Mouse (Mus musculus): ENCODE results near the gene Nup43. TPM values are rescaled to one million over a fixed set of nuclear protein-coding genes. Genes with fewer than 3 reads are reported as not detected.

Nup43 gene
- polyA plus RNA-seq, 1 experiment from 2014 or later: 58.4 TPM

DNA sequence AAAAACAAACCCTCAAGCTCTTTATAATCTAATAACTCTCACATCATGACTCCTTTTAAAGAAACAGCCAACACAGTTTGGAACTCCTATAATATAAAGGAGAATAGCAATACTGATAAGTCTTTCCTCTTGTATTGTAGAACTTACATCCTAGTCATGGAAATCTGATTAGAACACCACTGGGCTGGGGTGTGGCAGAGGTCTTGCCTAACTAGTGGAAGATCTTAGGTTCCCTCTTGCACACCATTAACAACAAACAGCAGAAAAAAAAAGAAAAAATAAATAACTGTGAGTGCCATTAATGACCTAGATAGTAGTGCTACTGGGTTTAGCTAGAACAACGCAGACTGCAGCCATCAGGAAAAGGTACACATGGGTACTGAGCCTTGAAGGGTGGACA lies 2.4 kb upstream of the Nup43 start:
- 93% methylated on average over 1 of the region's 1 CpGs for WGBS
- Histone ChIP-seq H3K27ac (ENCODE audit: low read depth) (no peak overlapping the region), H3K4me2 (ENCODE audit: low read length) (no peak overlapping the region), H3K4me3 (ENCODE audit: low read depth, low read length) (no peak overlapping the region), H3K27me3 (replicated peaks; ENCODE audit: control insufficient read depth, insufficient read depth, low read length) (no peaks in the 10 kb centered on the region), H3K4me1 (replicated peaks; ENCODE audit: control insufficient read depth, insufficient read depth, low read length) (peaks cover 19% of the 10 kb centered on the region), H3K9ac (ENCODE audit: low read length) (no peak overlapping the region), H3K36me3 (ENCODE audit: control insufficient read depth, insufficient read depth, low read length) (peaks cover 7% of the 10 kb centered on the region), H3K9me3 (ENCODE audit: control insufficient read depth, low read length) (no peaks in the 10 kb centered on the region)
- no peak for DNase-seq (ENCODE audit: low spot score)
- ATAC-seq (replicated peaks; ENCODE audit: low FRiP score, low TSS enrichment, low read depth): no peak

DNA sequence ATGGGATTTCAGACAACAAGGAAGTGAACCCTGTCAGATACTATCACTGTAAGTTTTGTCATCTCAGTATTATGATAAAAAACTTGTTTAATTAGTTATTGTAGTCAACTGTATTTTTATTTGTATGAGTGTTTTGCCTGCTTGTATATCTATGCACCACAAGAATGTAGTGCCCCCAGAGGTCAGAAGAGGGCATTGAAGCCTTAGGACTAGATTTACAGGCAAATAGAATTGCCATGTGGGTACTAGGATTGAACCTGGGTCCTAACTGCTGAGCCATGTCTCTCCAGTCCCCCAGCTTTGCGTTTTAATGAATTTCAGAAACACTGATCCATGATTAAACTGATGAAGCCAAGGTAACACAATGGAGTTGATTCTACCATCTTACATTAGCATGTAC lies 6.4 kb downstream of the Nup43 start:
- H3K36me3 ChIP-seq (ENCODE audit: control insufficient read depth, insufficient read depth, low read length): peaks cover 83% of the 10 kb centered on the region
- H3K4me3 ChIP-seq (ENCODE audit: low read depth, low read length): no peak overlapping the region
- H3K4me2 ChIP-seq (ENCODE audit: low read length): no peak overlapping the region
- H3K27me3 ChIP-seq (replicated peaks; ENCODE audit: control insufficient read depth, insufficient read depth, low read length): no peaks in the 10 kb centered on the region
- H3K27ac ChIP-seq (ENCODE audit: low read depth): no peak overlapping the region
- 67% methylated on average over 1 of the region's 1 CpGs for WGBS
- no peak overlapping the region for H3K9ac ChIP-seq (ENCODE audit: low read length)
- H3K9me3 ChIP-seq (ENCODE audit: control insufficient read depth, low read length): no peaks in the 10 kb centered on the region
- DNase-seq (ENCODE audit: low spot score) (no peak), ATAC-seq (replicated peaks; ENCODE audit: low FRiP score, low TSS enrichment, low read depth) (no peak)
- no peaks in the 10 kb centered on the region for H3K4me1 ChIP-seq (replicated peaks; ENCODE audit: control insufficient read depth, insufficient read depth, low read length)

DNA sequence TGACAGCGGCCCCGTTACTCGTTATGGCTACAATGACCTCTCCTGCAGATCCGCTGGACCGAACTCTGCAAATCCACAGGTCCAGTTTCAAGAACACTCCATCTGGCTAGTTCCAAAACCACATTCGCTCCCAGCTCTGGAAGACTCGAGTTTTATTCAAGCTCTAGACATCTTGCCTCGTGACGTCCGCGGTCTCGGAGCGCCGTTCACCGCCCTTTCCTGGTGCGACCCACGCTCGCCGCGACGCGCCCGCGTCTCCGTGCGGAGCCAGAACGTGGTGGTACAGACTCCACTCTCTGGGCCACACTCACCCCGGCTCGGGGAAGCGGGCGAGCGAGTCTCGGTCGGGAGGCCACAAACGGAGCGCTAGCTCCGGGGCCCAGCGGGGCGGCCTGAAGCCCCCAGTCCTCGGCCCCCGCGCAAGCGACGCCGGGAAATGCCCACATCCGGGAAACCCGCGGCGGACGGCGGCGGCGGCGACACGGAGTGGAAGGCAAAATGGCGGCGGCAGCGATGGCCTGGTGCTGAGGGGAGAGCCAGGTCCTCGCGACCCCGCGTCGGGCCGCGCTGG lies 13.5 kb downstream of the Nup43 start, which contains the start of the genes Pcmt1 and Lats1:
Gene Pcmt1, minus strand, starts transcription at position 406 of the 571 bp plus-strand sequence.
Gene Lats1, plus strand, starts transcription at position 484 of the 571 bp plus-strand sequence.
- Histone ChIP-seq H3K4me2 (ENCODE audit: low read length) (peak within 1 kb of the TSS; percentile 64), H3K9me3 (ENCODE audit: control insufficient read depth, low read length) (no peaks in the 10 kb centered on the region), H3K4me1 (replicated peaks; ENCODE audit: control insufficient read depth, insufficient read depth, low read length) (peaks cover 25% of the 10 kb centered on the region), H3K36me3 (ENCODE audit: control insufficient read depth, insufficient read depth, low read length) (peaks cover 35% of the 10 kb centered on the region), H3K9ac (ENCODE audit: low read length) (peak within 1 kb of the TSS; percentile 99), H3K27ac (ENCODE audit: low read depth) (peak within 1 kb of the TSS; percentile 98), H3K27me3 (replicated peaks; ENCODE audit: control insufficient read depth, insufficient read depth, low read length) (no peaks in the 10 kb centered on the region), H3K4me3 (ENCODE audit: low read depth, low read length) (peak within 1 kb of the TSS; percentile 85)
- peak; percentile 85 for ATAC-seq (replicated peaks; ENCODE audit: low FRiP score, low TSS enrichment, low read depth)
- under 1% methylated on average over 61 of the region's 65 CpGs for WGBS
- peak; percentile 95 for DNase-seq (ENCODE audit: low spot score)

DNA sequence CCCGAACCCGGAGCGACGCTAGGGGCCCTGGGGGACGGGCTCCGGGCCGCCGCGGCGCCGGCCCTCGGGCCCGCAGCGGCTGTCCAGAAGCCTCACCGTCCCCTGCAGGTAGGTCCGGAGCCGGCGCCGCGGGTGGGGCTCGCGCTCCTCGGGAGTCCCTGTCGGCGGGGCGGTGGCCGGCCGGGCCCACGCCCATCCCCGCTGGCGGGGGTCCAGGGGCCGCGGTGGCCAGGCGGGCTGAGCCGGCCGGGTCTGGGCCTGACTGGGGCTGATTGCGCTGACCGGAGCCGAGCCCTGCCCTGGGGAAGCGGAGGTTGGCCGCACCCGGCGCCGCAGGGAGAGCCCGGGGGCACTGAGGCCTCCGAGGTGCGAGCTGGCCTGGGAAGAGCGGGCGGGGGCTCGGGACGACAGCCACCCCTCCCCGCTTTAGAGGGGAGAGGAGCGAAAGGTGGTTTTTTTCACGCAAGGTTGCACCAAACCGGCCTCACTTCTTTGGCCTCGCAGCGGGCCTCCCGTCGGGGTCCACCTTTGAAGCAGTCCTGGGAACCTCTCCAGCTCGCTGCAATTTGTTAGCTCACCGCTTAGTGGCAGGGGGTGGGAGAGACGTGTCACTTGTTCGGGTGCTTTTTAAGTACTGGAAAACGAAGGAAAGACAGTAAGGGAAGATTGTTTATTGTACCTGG lies 14.2 kb downstream of the Nup43 start:
- Histone ChIP-seq H3K4me2 (ENCODE audit: low read length) (peak overlapping the region; percentile 64), H3K4me3 (ENCODE audit: low read depth, low read length) (peak overlapping the region; percentile 85), H3K9me3 (ENCODE audit: control insufficient read depth, low read length) (no peaks in the 10 kb centered on the region), H3K27ac (ENCODE audit: low read depth) (peak overlapping the region; percentile 98), H3K9ac (ENCODE audit: low read length) (peak overlapping the region; percentile 99), H3K4me1 (replicated peaks; ENCODE audit: control insufficient read depth, insufficient read depth, low read length) (peaks cover 25% of the 10 kb centered on the region), H3K36me3 (ENCODE audit: control insufficient read depth, insufficient read depth, low read length) (peaks cover 29% of the 10 kb centered on the region), H3K27me3 (replicated peaks; ENCODE audit: control insufficient read depth, insufficient read depth, low read length) (no peaks in the 10 kb centered on the region)
- DNase-seq (ENCODE audit: low spot score) (peak; percentile 88), ATAC-seq (replicated peaks; ENCODE audit: low FRiP score, low TSS enrichment, low read depth) (peak; percentile 87)
- WGBS: under 1% methylated on average over 64 of the region's 64 CpGs

DNA sequence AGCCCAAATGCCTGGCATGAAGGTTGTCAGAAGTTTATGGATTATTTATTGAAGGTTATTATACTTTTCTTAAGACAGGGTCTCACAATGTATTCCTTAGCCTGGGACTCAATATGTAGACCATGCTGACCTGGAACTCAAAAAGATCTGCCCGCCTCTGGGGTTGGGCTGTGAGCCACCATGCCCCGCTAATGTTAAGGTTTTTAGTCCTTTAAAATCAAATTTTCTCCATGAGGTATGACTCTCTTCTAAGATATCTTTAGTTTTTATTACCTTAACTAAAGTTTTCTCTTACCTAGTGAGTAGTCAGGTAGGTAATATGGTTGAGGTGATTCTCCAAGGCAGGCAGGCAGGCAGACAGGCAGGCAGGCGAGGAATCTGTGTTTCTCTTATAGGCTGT lies 14.9 kb downstream of the Nup43 start:
- DNase-seq (ENCODE audit: low spot score): no peak
- Histone ChIP-seq H3K4me1 (replicated peaks; ENCODE audit: control insufficient read depth, insufficient read depth, low read length) (peaks cover 25% of the 10 kb centered on the region), H3K9ac (ENCODE audit: low read length) (peak overlapping the region; percentile 99), H3K27ac (ENCODE audit: low read depth) (peak overlapping the region; percentile 98; the same call in 1 of the 2 replicates), H3K9me3 (ENCODE audit: control insufficient read depth, low read length) (no peaks in the 10 kb centered on the region), H3K27me3 (replicated peaks; ENCODE audit: control insufficient read depth, insufficient read depth, low read length) (no peaks in the 10 kb centered on the region), H3K36me3 (ENCODE audit: control insufficient read depth, insufficient read depth, low read length) (peaks cover 21% of the 10 kb centered on the region), H3K4me2 (ENCODE audit: low read length) (peak overlapping the region; percentile 64), H3K4me3 (ENCODE audit: low read depth, low read length) (peak overlapping the region; percentile 85)
- no peak for ATAC-seq (replicated peaks; ENCODE audit: low FRiP score, low TSS enrichment, low read depth)
- 46% methylated on average over 3 of the region's 3 CpGs for WGBS

DNA sequence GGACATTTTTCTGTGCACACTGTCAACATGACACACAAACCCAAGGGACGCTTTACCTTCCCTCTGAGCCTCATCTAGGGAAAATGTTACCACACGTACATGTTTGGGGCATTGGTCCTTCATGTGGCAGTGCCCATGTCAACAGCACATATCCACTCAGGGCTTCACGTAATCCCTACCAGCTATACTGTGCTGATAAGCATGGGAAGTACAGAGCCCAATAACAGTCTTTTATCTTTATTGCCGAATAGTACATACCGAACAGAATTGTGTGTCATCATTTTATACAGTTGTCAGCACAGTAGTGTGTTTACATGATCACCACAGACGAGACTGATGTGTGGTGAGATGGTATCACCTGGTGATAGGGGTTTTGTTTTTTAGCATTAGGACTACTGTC lies 19.6 kb downstream of the Nup43 start:
- H3K27ac ChIP-seq (ENCODE audit: low read depth): no peak overlapping the region
- WGBS: 80% methylated on average over 6 of the region's 6 CpGs
- no peaks in the 10 kb centered on the region for H3K27me3 ChIP-seq (replicated peaks; ENCODE audit: control insufficient read depth, insufficient read depth, low read length)
- H3K36me3 ChIP-seq (ENCODE audit: control insufficient read depth, insufficient read depth, low read length): peaks cover 9% of the 10 kb centered on the region
- peaks cover 14% of the 10 kb centered on the region for H3K4me1 ChIP-seq (replicated peaks; ENCODE audit: control insufficient read depth, insufficient read depth, low read length)
- H3K4me3 ChIP-seq (ENCODE audit: low read depth, low read length): no peak overlapping the region
- no peak overlapping the region for H3K9ac ChIP-seq (ENCODE audit: low read length)
- no peak for DNase-seq (ENCODE audit: low spot score)
- ATAC-seq (replicated peaks; ENCODE audit: low FRiP score, low TSS enrichment, low read depth): no peak
- no peak overlapping the region for H3K4me2 ChIP-seq (ENCODE audit: low read length)
- H3K9me3 ChIP-seq (ENCODE audit: control insufficient read depth, low read length): no peaks in the 10 kb centered on the region

DNA sequence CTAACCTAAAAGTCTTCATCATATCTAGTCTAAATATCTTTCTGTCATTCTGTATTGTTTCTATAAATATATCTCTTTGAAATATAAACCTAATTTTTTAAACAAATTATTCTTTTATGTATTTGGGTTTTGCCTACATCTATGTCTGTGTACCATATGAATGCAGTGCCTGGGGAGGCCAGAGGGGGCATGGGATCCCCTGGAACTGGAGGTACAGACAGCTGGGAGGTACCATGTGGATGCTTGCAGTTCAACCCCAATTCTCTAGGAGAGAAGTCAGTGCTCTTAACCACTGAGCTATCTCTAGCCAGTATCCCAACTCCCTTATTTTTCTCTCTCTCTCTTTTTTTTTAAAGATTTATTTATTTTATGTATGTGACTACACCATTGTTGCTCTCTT lies 28.0 kb downstream of the Nup43 start:
- Histone ChIP-seq H3K4me3 (ENCODE audit: low read depth, low read length) (no peak overlapping the region), H3K36me3 (ENCODE audit: control insufficient read depth, insufficient read depth, low read length) (peaks cover 88% of the 10 kb centered on the region), H3K27ac (ENCODE audit: low read depth) (no peak overlapping the region), H3K4me1 (replicated peaks; ENCODE audit: control insufficient read depth, insufficient read depth, low read length) (no peaks in the 10 kb centered on the region), H3K27me3 (replicated peaks; ENCODE audit: control insufficient read depth, insufficient read depth, low read length) (no peaks in the 10 kb centered on the region), H3K9ac (ENCODE audit: low read length) (no peak overlapping the region), H3K4me2 (ENCODE audit: low read length) (no peak overlapping the region), H3K9me3 (ENCODE audit: control insufficient read depth, low read length) (no peaks in the 10 kb centered on the region)
- no peak for ATAC-seq (replicated peaks; ENCODE audit: low FRiP score, low TSS enrichment, low read depth)
- DNase-seq (ENCODE audit: low spot score): no peak

DNA sequence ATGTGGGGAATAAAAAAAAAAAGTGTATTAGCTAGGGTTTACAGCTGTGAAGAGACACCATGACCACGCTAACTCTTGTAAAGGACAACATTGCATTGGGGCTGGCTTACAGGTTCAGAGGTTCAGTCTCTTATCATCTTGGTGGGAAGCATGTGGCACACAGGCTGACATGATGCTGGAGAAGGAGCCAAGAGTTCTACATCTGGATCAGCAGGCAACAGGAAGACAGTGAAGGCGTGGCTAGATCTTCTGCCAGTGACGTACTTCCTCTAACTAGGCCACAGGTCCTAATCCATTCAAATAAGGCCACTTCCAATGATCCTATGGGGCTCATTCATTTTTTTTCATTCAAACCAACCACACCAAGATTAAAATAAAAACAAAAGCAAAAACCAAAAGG lies 32.8 kb downstream of the Nup43 start:
- 89% methylated on average over 3 of the region's 3 CpGs for WGBS
- ATAC-seq (replicated peaks; ENCODE audit: low FRiP score, low TSS enrichment, low read depth) (no peak), DNase-seq (ENCODE audit: low spot score) (no peak)
- Histone ChIP-seq H3K9ac (ENCODE audit: low read length) (no peak overlapping the region), H3K27me3 (replicated peaks; ENCODE audit: control insufficient read depth, insufficient read depth, low read length) (no peaks in the 10 kb centered on the region), H3K4me1 (replicated peaks; ENCODE audit: control insufficient read depth, insufficient read depth, low read length) (no peaks in the 10 kb centered on the region), H3K36me3 (ENCODE audit: control insufficient read depth, insufficient read depth, low read length) (peaks cover 95% of the 10 kb centered on the region), H3K4me3 (ENCODE audit: low read depth, low read length) (no peak overlapping the region), H3K9me3 (ENCODE audit: control insufficient read depth, low read length) (no peaks in the 10 kb centered on the region), H3K4me2 (ENCODE audit: low read length) (no peak overlapping the region), H3K27ac (ENCODE audit: low read depth) (no peak overlapping the region)

DNA sequence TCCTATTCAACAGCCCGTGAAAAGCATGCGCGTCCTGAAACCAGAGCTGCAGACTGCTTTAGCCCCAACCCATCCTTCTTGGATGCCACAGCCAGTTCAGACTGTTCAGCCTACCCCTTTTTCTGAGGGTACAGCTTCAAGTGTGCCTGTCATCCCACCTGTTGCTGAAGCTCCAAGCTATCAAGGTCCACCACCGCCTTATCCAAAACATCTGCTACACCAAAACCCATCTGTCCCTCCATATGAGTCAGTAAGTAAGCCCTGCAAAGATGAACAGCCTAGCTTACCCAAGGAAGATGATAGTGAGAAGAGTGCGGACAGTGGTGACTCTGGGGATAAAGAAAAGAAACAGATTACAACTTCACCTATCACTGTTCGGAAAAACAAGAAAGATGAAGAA lies 35.3 kb downstream of the Nup43 start:
- H3K4me1 ChIP-seq (replicated peaks; ENCODE audit: control insufficient read depth, insufficient read depth, low read length): no peaks in the 10 kb centered on the region
- H3K27ac ChIP-seq (ENCODE audit: low read depth): no peak overlapping the region
- H3K4me3 ChIP-seq (ENCODE audit: low read depth, low read length): no peak overlapping the region
- no peaks in the 10 kb centered on the region for H3K9me3 ChIP-seq (ENCODE audit: control insufficient read depth, low read length)
- WGBS: 96% methylated on average over 6 of the region's 6 CpGs
- DNase-seq (ENCODE audit: low spot score) (no peak), ATAC-seq (replicated peaks; ENCODE audit: low FRiP score, low TSS enrichment, low read depth) (no peak)
- no peak overlapping the region for H3K4me2 ChIP-seq (ENCODE audit: low read length)
- H3K27me3 ChIP-seq (replicated peaks; ENCODE audit: control insufficient read depth, insufficient read depth, low read length): no peaks in the 10 kb centered on the region
- no peak overlapping the region for H3K9ac ChIP-seq (ENCODE audit: low read length)
- peaks cover 93% of the 10 kb centered on the region for H3K36me3 ChIP-seq (ENCODE audit: control insufficient read depth, insufficient read depth, low read length)
